Mouse (Mus musculus) testis, postnatal 14 days (tissue): Measurements from ENCODE around the gene Kcnip1.

Experiments used
- DNase-seq: peaks from one replicate; pipeline ENCODE4 v3.0.0; 2021; ENCODE audit warnings: low spot score

Gene Kcnip1

GRCm38 (mm10) chr11:33986525-33986924, 6.4 kb downstream of the Kcnip1 start:
- no peak for DNase-seq

GRCm38 (mm10) chr11:33980146-33980545, 12.8 kb downstream of the Kcnip1 start:
- DNase-seq: no peak

GRCm38 (mm10) chr11:33975121-33975520, 17.8 kb downstream of the Kcnip1 start:
- no peak for DNase-seq

GRCm38 (mm10) chr11:33974341-33975040, 18.5 kb downstream of the Kcnip1 start:
- DNase-seq: no peak

- no peak for DNase-seq
Observed at GRCm38 (mm10) chr11:33972114-33972513, 20.8 kb downstream of the Kcnip1 start.

GRCm38 (mm10) chr11:33969199-33969598, 23.8 kb downstream of the Kcnip1 start:
- no peak for DNase-seq

- DNase-seq: no peak
Observed at GRCm38 (mm10) chr11:33967708-33968107, 25.2 kb downstream of the Kcnip1 start.

- DNase-seq: no peak
Observed at GRCm38 (mm10) chr11:33965380-33965779, 27.6 kb downstream of the Kcnip1 start.

- no peak for DNase-seq
Observed at GRCm38 (mm10) chr11:33962688-33963407, 30.1 kb downstream of the Kcnip1 start, which contains the start of gene Kcnmb1. TSS of gene Kcnmb1 (plus strand) at chr11:33963013.

GRCm38 (mm10) chr11:33962178-33962577, 30.8 kb downstream of the Kcnip1 start:
- DNase-seq: no peak

- DNase-seq: peak; percentile 33
Observed at GRCm38 (mm10) chr11:33958713-33959112, 34.2 kb downstream of the Kcnip1 start.

- DNase-seq: no peak
Observed at GRCm38 (mm10) chr11:33957595-33957994, 35.4 kb downstream of the Kcnip1 start.

- no peak for DNase-seq
Observed at GRCm38 (mm10) chr11:33956623-33957022, 36.3 kb downstream of the Kcnip1 start.

- DNase-seq: no peak
Observed at GRCm38 (mm10) chr11:33955982-33956381, 37.0 kb downstream of the Kcnip1 start.

GRCm38 (mm10) chr11:33951684-33952625, 41.0 kb downstream of the Kcnip1 start:
- DNase-seq: no peak

GRCm38 (mm10) chr11:33951155-33951554, 41.8 kb downstream of the Kcnip1 start:
- no peak for DNase-seq

- DNase-seq: no peak
Observed at GRCm38 (mm10) chr11:33946501-33946900, 46.5 kb downstream of the Kcnip1 start.

GRCm38 (mm10) chr11:33944786-33945328, 48.1 kb downstream of the Kcnip1 start:
- DNase-seq: no peak

GRCm38 (mm10) chr11:33944067-33944785, 48.7 kb downstream of the Kcnip1 start:
- DNase-seq: no peak

GRCm38 (mm10) chr11:33943565-33943964, 49.4 kb downstream of the Kcnip1 start:
- DNase-seq: no peak

GRCm38 (mm10) chr11:33939456-33940113, 53.4 kb downstream of the Kcnip1 start:
- no peak for DNase-seq
